8 mouse cellular contexts compared by ENCODE assay signal in genomic region chr3:108282401-108283240, GRCm38 (mm10). TPM values are rescaled to one million over a fixed set of nuclear protein-coding genes. Genes with fewer than 3 reads are reported as not detected.
DNase-seq lines count a peak whose midpoint lies in the region; ATAC-seq and TF ChIP-seq lines count a peak whose summit lies in the region.

No protein-coding gene starts in this region.

- no peaks in the 10 kb centered on the region for H3K27me3 ChIP-seq in thymus, adult 2 months (ENCODE audit: control insufficient read depth, insufficient read depth, low read length)
- no peaks in the 10 kb centered on the region for H3K27me3 ChIP-seq in hindbrain, embryonic 12.5 days
- H3K27me3 ChIP-seq in stomach, embryonic 14.5 days (ENCODE audit: control insufficient read depth, insufficient read depth, low read length) = no peaks in the 10 kb centered on the region

- H3K4me2 ChIP-seq in hindbrain, embryonic 12.5 days (replicated peaks) = peak overlapping the region; percentile 82
- peak overlapping the region; percentile 90 for H3K4me2 ChIP-seq in stomach, embryonic 14.5 days (replicated peaks; ENCODE audit: low read depth, low read length)

- no peak overlapping the region for H3K27ac ChIP-seq in thymus, adult 2 months (ENCODE audit: control insufficient read depth, insufficient read depth, low read length)
- H3K27ac ChIP-seq in hindbrain, embryonic 12.5 days = peak overlapping the region; percentile 88
- H3K27ac ChIP-seq in stomach, embryonic 14.5 days (ENCODE audit: low read length) = peak overlapping the region; percentile 79

- no peak for TF ChIP-seq CTCF in thymus, adult 2 months (IDR thresholded peaks at IDR 0.05; ENCODE audit: borderline replicate concordance, control insufficient read depth, extremely low read depth, insufficient read depth, low read length, poor library complexity)

- H3K9ac ChIP-seq in hindbrain, embryonic 12.5 days = peak overlapping the region; percentile 60; the same call in 1 of the 2 replicates
- no peak overlapping the region for H3K9ac ChIP-seq in stomach, embryonic 14.5 days (replicated peaks; ENCODE audit: low read depth, low read length)

- H3K4me3 ChIP-seq in thymus, adult 2 months (ENCODE audit: control insufficient read depth, insufficient read depth, low read length) = no peak overlapping the region
- H3K4me3 ChIP-seq in hindbrain, embryonic 12.5 days = peak overlapping the region; percentile 96
- peak overlapping the region; percentile 83 for H3K4me3 ChIP-seq in stomach, embryonic 14.5 days (ENCODE audit: low read depth, low read length)

- no peaks in the 10 kb centered on the region for H3K9me3 ChIP-seq in hindbrain, embryonic 12.5 days (replicated peaks)
- no peaks in the 10 kb centered on the region for H3K9me3 ChIP-seq in stomach, embryonic 14.5 days (ENCODE audit: control insufficient read depth, low read depth, low read length)

- WGBS in thymus, adult 2 months = 35% methylated on average over 12 of the region's 12 CpGs
- WGBS in hindbrain, embryonic 12.5 days = 25% methylated on average over 12 of the region's 12 CpGs
- 22% methylated on average over 12 of the region's 12 CpGs for WGBS in stomach, embryonic 14.5 days

- H3K36me3 ChIP-seq in thymus, adult 2 months (ENCODE audit: control insufficient read depth, insufficient read depth, low read length) = peaks cover 7% of the 10 kb centered on the region; the same call in 1 of the 2 replicates
- H3K36me3 ChIP-seq in hindbrain, embryonic 12.5 days = peaks cover 5% of the 10 kb centered on the region
- H3K36me3 ChIP-seq in stomach, embryonic 14.5 days (ENCODE audit: control insufficient read depth, insufficient read depth, low read length) = peaks cover 3% of the 10 kb centered on the region; the same call in 1 of the 2 replicates

- peak; percentile 27 for DNase-seq in thymus, adult 2 months
- no peak for DNase-seq in thymus, postnatal 4 days
- peak; percentile 60 for DNase-seq in embryo, embryonic 11.5 days (ENCODE audit: low read depth, low spot score)
- DNase-seq in lung, postnatal 10 days = peak; percentile 73
- DNase-seq in urinary bladder, postnatal 36 days (ENCODE audit: low spot score in 2 of 2) = no peak
- no peak for DNase-seq in frontal cortex, postnatal 10 days (ENCODE audit: low spot score in 2 of 2)

- no peak for ATAC-seq in hindbrain, embryonic 12.5 days (ENCODE audit: low FRiP score)
- ATAC-seq in stomach, embryonic 14.5 days (ENCODE audit: insufficient number of reproducible peaks, insufficient read depth, low FRiP score, low read depth) = no peak

- no peak for TF ChIP-seq POLR2A in thymus, adult 2 months (IDR thresholded peaks at IDR 0.05; ENCODE audit: control insufficient read depth, extremely low read depth, insufficient read depth, low read length, poor library complexity)

- H3K4me1 ChIP-seq in thymus, adult 2 months (replicated peaks; ENCODE audit: control insufficient read depth, insufficient read depth, low read length) = 0 out of 2 replicates have a peak, but pooled peaks cover 5% of the 10 kb centered on the region
- peaks cover 34% of the 10 kb centered on the region for H3K4me1 ChIP-seq in hindbrain, embryonic 12.5 days
- H3K4me1 ChIP-seq in stomach, embryonic 14.5 days (ENCODE audit: control insufficient read depth, insufficient read depth, low read length) = peaks cover 20% of the 10 kb centered on the region

RNA-seq across cellular contexts. Expression of gene Sort1, which starts 1.3 kb away (rescaled TPM):
- polyA plus RNA-seq in thymus, adult 2 months (2012; rRNA removed) = 16.0 and 16.5 TPM in 2 replicates
- polyA plus RNA-seq in hindbrain, embryonic 12.5 days (2016; fragmentation: Nextera tagmentation; extraction: Ambion mirVana) = 35.0 TPM in 2 replicates
- polyA plus RNA-seq in stomach, embryonic 14.5 days (2014; fragmentation: Nextera tagmentation; extraction: Ambion mirVana) = 12.3 and 12.9 TPM in 2 replicates

RNA-seq across cellular contexts. Expression of gene Psma5, which starts 25.9 kb away (rescaled TPM):
- 57.5 and 71.3 TPM in 2 replicates for polyA plus RNA-seq in thymus, adult 2 months (2012; rRNA removed)
- polyA plus RNA-seq in hindbrain, embryonic 12.5 days (2016; fragmentation: Nextera tagmentation; extraction: Ambion mirVana) = 205 and 218 TPM in 2 replicates
- 280 and 294 TPM in 2 replicates for polyA plus RNA-seq in stomach, embryonic 14.5 days (2014; fragmentation: Nextera tagmentation; extraction: Ambion mirVana)

RNA-seq across cellular contexts. Expression of gene Sypl2, which starts 56.2 kb away (rescaled TPM):
- 0.40 and 0.62 TPM in 2 replicates for polyA plus RNA-seq in thymus, adult 2 months (2012; rRNA removed)
- 0.58 and 0.72 TPM in 2 replicates for polyA plus RNA-seq in hindbrain, embryonic 12.5 days (2016; fragmentation: Nextera tagmentation; extraction: Ambion mirVana)
- 0.24 and 0.30 TPM in 2 replicates for polyA plus RNA-seq in stomach, embryonic 14.5 days (2014; fragmentation: Nextera tagmentation; extraction: Ambion mirVana)

Comparison
In these comparisons a context has a peak if more than half of its experiments do, and no peak if none do; other contexts are left out.
1. DNase-seq: peak in thymus, adult 2 months (single experiment), embryo, embryonic 11.5 days (single experiment) and lung, postnatal 10 days (single experiment); none in thymus, postnatal 4 days (single experiment), urinary bladder, postnatal 36 days (0 of 2) and frontal cortex, postnatal 10 days (0 of 2).